Mouse (Mus musculus) kidney, adult 2 months (tissue): Measurements from ENCODE around the gene Zfp711. TPM values are rescaled to one million over a fixed set of nuclear protein-coding genes. Genes with fewer than 3 reads are reported as not detected.

Experiments
- DNase-seq: peaks from one replicate; pipeline ENCODE4 v3.0.0; 2021
- H3K27ac ChIP-seq: fragments of 200-500 bp; 2 replicates; pipeline ENCODE4 v1.5.1; 2012; ENCODE audit warnings: low read depth, low read length, control low read depth, inconsistent platforms; ENCODE audit not compliant: insufficient read depth
- H3K27me3 ChIP-seq: fragments of 200-500 bp; replicated peaks from 2 replicates; pipeline ENCODE4 v1.6.1; 2012; ENCODE audit warnings: mild to moderate bottlenecking, moderate library complexity, low read length, inconsistent platforms; ENCODE audit not compliant: control insufficient read depth, insufficient read depth
- H3K36me3 ChIP-seq: fragments of 200-500 bp; 2 replicates; pipeline ENCODE4 v1.6.1; 2012; ENCODE audit warnings: mild to moderate bottlenecking, moderate library complexity, low read length, inconsistent platforms; ENCODE audit not compliant: control insufficient read depth, insufficient read depth
- H3K4me1 ChIP-seq: fragments of 200-500 bp; 2 replicates; pipeline ENCODE4 v1.6.1; 2011; ENCODE audit warnings: low read length; ENCODE audit not compliant: control insufficient read depth, insufficient read depth
- H3K4me3 ChIP-seq: fragments of 200-500 bp; 2 replicates; pipeline ENCODE4 v1.5.1; 2011; ENCODE audit warnings: mild to moderate bottlenecking, low read depth, low read length, control low read depth; ENCODE audit not compliant: insufficient read depth
- CTCF ChIP-seq: fragments of 200-500 bp; conservative IDR thresholded peaks from 2 replicates; pipeline ENCODE4 v1.5.1; 2011; ENCODE audit warnings: low read depth, mild to moderate bottlenecking, control low read depth, low read length, moderate library complexity, mixed read lengths; ENCODE audit not compliant: insufficient read depth, insufficient read length
- POLR2A ChIP-seq: fragments of 200-500 bp; IDR thresholded peaks from one replicate; pipeline ENCODE4 v1.6.1; 2011; ENCODE audit warnings: low read depth, low read length, control low read depth
- WGBS: fragments of 180-500 bp; shearing (Covaris S2); methylation state at CpG from one replicate; pipeline ENCODE4 v1.1.7; 2018; 5-methylcytosine and 5-hydroxymethylcytosine counted together
- polyA plus RNA-seq: library from polyadenylated mRNA; depleted of rRNA; stranded (reverse); fragments of >200 nt; gene quantifications from 2 replicates; pipeline ENCODE4 v1.2.3, GENCODE M21; 2012; rRNA removed

Zfp711 gene
- polyA plus RNA-seq, result 0.20 and 0.30 TPM in 2 replicates

DNA sequence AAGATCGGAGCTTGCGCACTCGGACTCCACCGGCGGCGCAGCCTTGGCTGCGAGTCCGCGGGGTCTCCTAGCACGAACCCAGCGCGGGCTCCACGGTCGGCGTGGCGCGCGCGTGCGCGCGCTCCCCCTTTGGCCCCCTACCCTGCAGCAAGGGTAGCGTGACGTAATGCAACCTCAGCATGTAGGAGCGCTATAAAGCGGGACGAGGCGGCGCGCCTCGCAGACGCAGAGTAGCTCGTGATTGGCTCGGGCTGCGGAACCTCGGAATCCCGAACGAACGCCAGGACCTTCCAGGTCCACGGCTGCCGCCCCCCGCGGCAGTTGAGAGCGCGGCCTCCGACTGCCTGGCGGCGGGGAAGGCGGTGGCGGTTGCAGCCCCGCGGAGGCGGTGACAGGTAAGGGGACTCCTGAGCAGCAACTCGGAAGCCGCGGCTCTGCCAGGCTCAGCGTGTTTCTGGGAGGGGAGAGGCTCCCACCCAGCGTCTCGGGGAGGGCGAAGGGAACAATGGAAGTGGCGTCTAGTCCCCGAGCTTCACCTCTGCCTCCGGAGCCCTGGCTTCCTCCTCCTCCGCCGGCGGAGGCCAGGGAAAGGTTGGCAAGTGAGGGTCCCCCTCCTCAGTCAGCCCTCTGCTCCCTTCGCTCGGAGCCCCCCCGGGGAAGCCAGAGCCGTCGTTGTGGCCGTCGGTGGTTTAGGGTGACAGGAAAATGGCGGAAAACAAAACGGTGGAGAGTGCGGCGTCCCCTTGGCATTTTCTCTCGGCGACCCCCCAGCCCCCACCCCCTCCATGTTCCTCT is at the start of gene Zfp711:
Gene Zfp711 (plus strand): TSS at position 16 of the 795 bp plus-strand sequence.
- Histone ChIP-seq H3K4me3 (peak within 1 kb of the TSS; percentile 72), H3K4me1 (no peaks in the 10 kb centered on the region), H3K27me3 (no peaks in the 10 kb centered on the region), H3K36me3 (no peaks in the 10 kb centered on the region), H3K27ac (no peak within 1 kb of the TSS)
- WGBS, result 1% methylated on average over 75 of the region's 79 CpGs
- peak; percentile 42 for DNase-seq
- no peak for TF ChIP-seq CTCF
- TF ChIP-seq POLR2A, result no peak

DNA sequence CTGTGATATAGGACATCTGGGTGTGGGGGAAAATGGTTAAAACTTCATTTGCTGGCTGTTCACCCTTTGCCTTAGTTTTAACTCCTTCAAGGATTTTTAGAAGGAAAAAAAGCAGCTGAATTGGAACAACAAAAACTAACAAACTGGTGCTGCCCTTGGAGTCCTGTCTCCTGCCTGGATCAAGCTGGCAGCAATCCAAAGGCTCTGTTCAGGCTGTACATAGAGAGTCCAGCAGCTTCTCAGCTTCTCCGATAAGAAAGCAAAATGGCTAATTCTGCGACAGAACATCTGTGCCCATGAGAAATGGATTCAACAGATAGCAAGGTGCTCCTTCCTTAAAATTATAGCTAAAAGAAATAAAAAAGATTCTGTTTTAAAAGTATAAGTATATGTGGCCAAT is 32.6 kb upstream of the Zfp711 start:
- no peaks in the 10 kb centered on the region for H3K36me3 ChIP-seq
- no peak overlapping the region for H3K27ac ChIP-seq
- H3K27me3 ChIP-seq, result no peaks in the 10 kb centered on the region
- DNase-seq, result no peak
- TF ChIP-seq CTCF (no peak), POLR2A (no peak)
- WGBS, result 74% methylated on average over 2 of the region's 2 CpGs
- no peak overlapping the region for H3K4me3 ChIP-seq
- H3K4me1 ChIP-seq, result no peaks in the 10 kb centered on the region

DNA sequence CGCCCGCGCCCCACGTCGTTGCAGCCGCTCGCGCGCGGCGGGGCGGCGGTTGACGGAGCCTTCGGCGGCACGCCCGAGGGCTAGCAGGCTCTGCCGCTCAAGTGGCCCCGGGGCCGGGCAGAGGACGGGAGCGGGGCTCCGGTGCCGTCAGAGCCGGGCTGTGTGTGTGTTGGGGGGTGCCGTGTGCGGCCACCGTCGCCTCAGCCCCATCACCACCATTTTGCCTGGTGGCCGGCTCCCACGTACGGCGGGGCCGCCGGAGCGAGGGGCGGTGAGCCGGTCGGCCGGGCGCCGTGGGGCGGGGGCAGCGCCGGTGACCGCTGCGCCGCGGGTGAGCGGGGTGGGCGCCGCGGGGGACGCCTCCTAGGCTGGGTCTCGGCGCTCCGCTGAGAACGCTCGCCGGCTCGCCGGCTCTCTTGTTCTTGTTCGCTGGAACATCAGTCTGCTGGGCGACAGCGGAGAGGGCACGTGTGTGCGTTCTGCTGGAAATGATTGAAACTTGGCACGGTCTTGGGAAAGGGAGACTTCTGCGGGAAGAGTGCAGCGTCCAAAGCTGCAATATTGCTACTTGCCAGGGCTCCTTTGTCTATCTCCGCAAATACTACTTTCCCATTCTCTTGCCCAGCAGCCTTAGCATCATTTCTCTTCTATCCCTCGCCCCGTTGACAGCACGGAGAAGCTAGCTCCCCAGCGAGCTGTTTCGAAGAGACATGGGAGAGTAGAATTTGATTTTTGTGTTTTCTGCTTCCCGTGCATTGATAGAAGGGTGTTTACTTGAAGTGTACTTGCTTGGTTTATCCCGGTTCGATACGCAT is 1.2 kb downstream of the Zfp711 start:
- H3K36me3 ChIP-seq, result no peaks in the 10 kb centered on the region
- TF ChIP-seq CTCF, result no peak
- no peak for TF ChIP-seq POLR2A
- H3K4me3 ChIP-seq, result peak overlapping the region; percentile 72
- no peak overlapping the region for H3K27ac ChIP-seq
- H3K4me1 ChIP-seq, result no peaks in the 10 kb centered on the region
- DNase-seq, result peak; percentile 12
- 1% methylated on average over 20 of the region's 81 CpGs for WGBS
- no peaks in the 10 kb centered on the region for H3K27me3 ChIP-seq

DNA sequence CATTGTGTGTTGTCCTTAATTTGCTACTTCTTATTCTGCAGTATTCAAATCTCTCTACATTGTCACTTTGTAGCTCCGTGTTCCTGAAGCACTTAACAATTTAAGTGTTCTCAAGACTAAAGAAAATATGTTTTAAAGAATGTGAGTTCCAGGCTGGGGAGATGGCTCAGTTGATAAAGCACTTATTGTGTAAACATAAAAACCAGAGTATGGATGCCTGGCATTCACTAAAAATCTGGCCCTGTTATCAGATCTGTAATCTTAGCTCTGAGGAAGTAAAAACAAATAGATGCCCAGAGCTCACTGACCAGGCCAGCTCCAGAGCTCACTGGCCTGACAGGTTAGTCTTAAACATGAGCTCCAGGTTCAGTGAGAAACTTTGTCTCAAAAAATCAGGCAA is 75.2 kb downstream of the Zfp711 start:
- no peaks in the 10 kb centered on the region for H3K27me3 ChIP-seq
- no peaks in the 10 kb centered on the region for H3K4me1 ChIP-seq
- no peak overlapping the region for H3K27ac ChIP-seq
- WGBS, result 43% methylated on average over 1 of the region's 1 CpGs
- DNase-seq, result no peak
- TF ChIP-seq POLR2A (no peak), CTCF (no peak)
- H3K36me3 ChIP-seq, result no peaks in the 10 kb centered on the region
- no peak overlapping the region for H3K4me3 ChIP-seq

DNA sequence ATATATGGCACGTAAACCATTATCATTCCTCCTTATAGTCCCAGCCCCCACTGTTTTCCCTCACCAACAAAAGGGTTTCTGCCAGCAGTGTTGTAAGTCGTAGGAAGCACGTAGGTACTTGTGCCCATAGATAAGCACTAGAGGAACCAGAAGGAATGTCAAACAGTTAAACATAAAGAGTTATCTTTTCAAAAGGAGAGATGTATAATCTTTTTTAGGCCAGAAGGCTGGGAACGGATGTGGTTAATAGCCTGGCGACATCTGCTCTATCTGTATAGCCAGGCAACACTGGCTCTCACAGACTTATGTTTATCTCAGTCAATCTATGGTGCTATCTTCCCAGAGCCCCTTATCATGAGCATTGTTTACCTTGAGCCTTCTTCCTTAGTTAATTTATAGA is 80.3 kb downstream of the Zfp711 start:
- TF ChIP-seq CTCF (no peak), POLR2A (no peak)
- no peaks in the 10 kb centered on the region for H3K36me3 ChIP-seq
- H3K27me3 ChIP-seq, result no peaks in the 10 kb centered on the region
- WGBS, result 72% methylated on average over 5 of the region's 5 CpGs
- no peak for DNase-seq
- H3K4me3 ChIP-seq, result no peak overlapping the region
- H3K27ac ChIP-seq, result no peak overlapping the region
- no peaks in the 10 kb centered on the region for H3K4me1 ChIP-seq

Other genes with a start within 250 kb of the Zfp711 start
- gene Satl1, start 193.7 kb upstream of the Zfp711 start, polyA plus RNA-seq, result not detected in 2 replicates
- gene 2010106E10Rik, start 105.3 kb upstream of the Zfp711 start, polyA plus RNA-seq, result not detected in 2 replicates
- gene Pof1b, start 98.1 kb downstream of the Zfp711 start, polyA plus RNA-seq, result 0.08 and 0.09 TPM in 2 replicates